Mouse (Mus musculus): ENCODE measurements at regions not wholly inside any gene's neighbourhood (a gene's known extent, or its start where the extent isn't known, plus 50 kb on each side); places are given as distances from the start of the nearest gene placed in this dataset.

DNA sequence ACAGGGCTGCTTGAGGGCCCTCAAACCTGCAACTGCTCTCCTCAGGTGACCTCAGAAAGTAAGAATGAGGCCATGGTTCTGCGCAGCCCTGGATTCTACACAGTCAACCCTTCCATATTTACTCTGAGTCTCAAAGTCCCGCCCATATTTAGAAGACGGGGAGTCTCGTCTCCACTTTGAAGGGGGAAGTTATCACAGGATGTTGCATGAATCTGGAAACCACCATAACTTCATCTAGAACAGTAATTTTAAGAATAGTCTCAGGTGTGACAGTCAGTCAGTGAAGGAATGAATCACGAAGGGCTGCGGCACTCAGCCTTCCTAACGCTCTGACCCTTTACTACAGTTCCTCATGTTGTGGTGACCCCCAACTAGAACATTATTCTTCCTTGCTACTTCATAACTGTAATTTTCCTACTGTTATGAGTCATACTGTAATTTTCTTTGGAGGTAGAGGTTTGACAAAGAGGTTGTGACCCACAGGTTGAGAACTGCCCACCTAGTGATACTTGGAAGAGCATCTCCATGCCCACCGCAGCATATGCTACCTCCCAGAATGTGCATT is 122.9 kb upstream of the Rybp start:
- 70% methylated on average over 8 of the region's 8 CpGs for WGBS (ENCODE audit: insufficient replicate concordance)
- H3K4me1 ChIP-seq (replicated peaks; ENCODE audit: control insufficient read depth in 2 of 2, insufficient read depth in 2 of 2, low read length in 1 of 2) = peaks cover 0 to 4% of the 10 kb centered on the region in 2 experiments; a peak in 1 of 4 replicates
- no peaks in the 10 kb centered on the region for H3K27me3 ChIP-seq (ENCODE audit: control insufficient read depth, insufficient read depth, low read length)
- no peak overlapping the region for H3K4me2 ChIP-seq (ENCODE audit: low read depth)
- TF ChIP-seq CTCF (IDR thresholded peaks at IDR 0.05; ENCODE audit: low read depth) (no peak), EP300 (IDR thresholded peaks at IDR 0.05; ENCODE audit: low read depth) (no peak)
- no peak overlapping the region for H3K9ac ChIP-seq (replicated peaks)
- no peaks in the 10 kb centered on the region for H3K9me3 ChIP-seq (ENCODE audit: control insufficient read depth, low read length)
- no peaks in the 10 kb centered on the region for H3K36me3 ChIP-seq (replicated peaks; ENCODE audit: control insufficient read depth, insufficient read depth, low read depth)
- no peak overlapping the region for H3K4me3 ChIP-seq (ENCODE audit: insufficient read depth in 1 of 2, low read depth in 2 of 2, low read length in 2 of 2)
- ATAC-seq (ENCODE audit: insufficient read depth) (no peak), DNase-seq (ENCODE audit: low read depth in 3 of 3, low spot score in 3 of 3) (no peak)
- no peak overlapping the region for H3K27ac ChIP-seq

DNA sequence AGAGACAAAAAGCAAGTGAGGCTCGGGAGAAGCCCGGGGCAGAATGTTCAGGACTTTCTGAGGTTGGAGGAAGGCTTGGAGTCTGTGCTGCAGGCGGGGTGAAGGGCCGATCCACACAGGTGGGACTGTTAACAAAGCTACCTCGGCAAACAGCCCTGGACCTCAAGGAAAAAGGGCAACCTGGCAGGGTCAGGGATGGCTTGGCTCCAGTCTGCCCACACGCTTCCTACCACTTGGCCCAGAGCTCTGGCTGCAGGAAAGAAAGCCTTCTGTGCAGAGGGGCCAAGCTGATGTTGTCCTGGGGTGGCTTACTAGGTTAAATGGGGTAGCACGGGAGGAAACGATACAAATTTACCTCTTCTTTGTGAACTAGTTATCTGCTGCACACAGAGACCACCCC is 121.5 kb upstream of the Rybp start:
- no peaks in the 10 kb centered on the region for H3K27me3 ChIP-seq (ENCODE audit: control insufficient read depth, insufficient read depth, low read length)
- H3K9me3 ChIP-seq (ENCODE audit: control insufficient read depth, low read length) = no peaks in the 10 kb centered on the region
- TF ChIP-seq EP300 (IDR thresholded peaks at IDR 0.05; ENCODE audit: low read depth) = no peak
- no peak for TF ChIP-seq CTCF (IDR thresholded peaks at IDR 0.05; ENCODE audit: low read depth)
- ATAC-seq (ENCODE audit: insufficient read depth) = no peak
- no peak overlapping the region for H3K9ac ChIP-seq (replicated peaks)
- H3K4me1 ChIP-seq (replicated peaks; ENCODE audit: control insufficient read depth in 2 of 2, insufficient read depth in 2 of 2, low read length in 1 of 2) = peaks cover 0 to 4% of the 10 kb centered on the region in 2 experiments; a peak in 1 of 4 replicates
- no peak overlapping the region for H3K27ac ChIP-seq
- no peaks in the 10 kb centered on the region for H3K36me3 ChIP-seq (replicated peaks; ENCODE audit: control insufficient read depth, insufficient read depth, low read depth)
- WGBS (ENCODE audit: insufficient replicate concordance) = 64% methylated on average over 8 of the region's 8 CpGs
- no peak overlapping the region for H3K4me2 ChIP-seq (ENCODE audit: low read depth)
- H3K4me3 ChIP-seq (ENCODE audit: insufficient read depth in 1 of 2, low read depth in 2 of 2, low read length in 2 of 2) = no peak overlapping the region
- no peak for DNase-seq (ENCODE audit: low read depth in 3 of 3, low spot score in 3 of 3)

DNA sequence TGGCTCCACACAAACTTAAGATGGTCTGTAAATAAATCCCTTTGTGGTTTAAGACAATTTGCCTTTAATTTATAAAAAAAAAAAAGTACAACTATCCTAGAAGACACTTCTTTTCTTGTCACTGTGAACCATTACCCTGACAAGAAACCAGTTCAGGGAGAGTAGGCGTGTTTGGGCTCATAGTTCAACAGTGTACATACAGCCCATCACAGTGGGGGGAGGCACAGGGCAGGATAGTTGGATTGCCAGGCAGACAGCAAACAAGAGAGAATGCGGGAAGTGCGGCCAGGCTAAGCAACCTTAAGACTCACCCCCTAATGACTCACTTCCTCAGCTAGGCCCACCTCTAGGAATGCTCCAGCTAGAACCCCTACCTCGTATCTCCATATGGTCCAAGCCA is 119.2 kb upstream of the Rybp start:
- Histone ChIP-seq H3K27me3 (ENCODE audit: control insufficient read depth, insufficient read depth, low read length) (no peaks in the 10 kb centered on the region), H3K4me2 (ENCODE audit: low read depth) (no peak overlapping the region), H3K27ac (no peak overlapping the region), H3K4me3 (ENCODE audit: insufficient read depth in 1 of 2, low read depth in 2 of 2, low read length in 2 of 2) (no peak overlapping the region), H3K4me1 (replicated peaks; ENCODE audit: control insufficient read depth in 2 of 2, insufficient read depth in 2 of 2, low read length in 1 of 2) (peaks cover 0 to 4% of the 10 kb centered on the region in 2 experiments; a peak in 1 of 4 replicates), H3K9me3 (ENCODE audit: control insufficient read depth, low read length) (no peaks in the 10 kb centered on the region), H3K9ac (replicated peaks) (no peak overlapping the region), H3K36me3 (replicated peaks; ENCODE audit: control insufficient read depth, insufficient read depth, low read depth) (no peaks in the 10 kb centered on the region)
- TF ChIP-seq CTCF (IDR thresholded peaks at IDR 0.05; ENCODE audit: low read depth) (no peak), EP300 (IDR thresholded peaks at IDR 0.05; ENCODE audit: low read depth) (no peak)
- ATAC-seq (ENCODE audit: insufficient read depth) (no peak), DNase-seq (ENCODE audit: low read depth in 3 of 3, low spot score in 3 of 3) (no peak)
- WGBS (ENCODE audit: insufficient replicate concordance) = 36% methylated on average over 4 of the region's 4 CpGs

DNA sequence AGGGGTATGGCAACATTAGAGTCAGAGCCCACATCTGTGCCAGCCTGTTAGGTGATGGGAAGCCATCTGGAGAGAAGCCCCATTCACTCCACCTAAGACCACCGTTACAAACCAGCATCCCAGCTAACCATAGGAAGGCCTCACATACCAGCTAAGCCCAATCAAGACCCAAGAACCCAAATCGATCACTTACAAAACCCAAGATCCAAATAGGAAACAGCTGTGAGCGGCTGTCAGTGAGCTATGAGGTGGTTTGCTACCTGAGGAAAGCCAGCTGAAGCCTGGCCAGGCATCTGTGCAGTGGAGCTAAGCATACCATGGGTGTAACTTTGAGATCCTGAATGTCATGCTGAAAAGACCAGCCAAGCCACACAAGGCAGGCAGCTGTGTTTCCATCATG is 116.9 kb upstream of the Rybp start:
- TF ChIP-seq EP300 (IDR thresholded peaks at IDR 0.05; ENCODE audit: low read depth) (no peak), CTCF (IDR thresholded peaks at IDR 0.05; ENCODE audit: low read depth) (no peak)
- ATAC-seq (ENCODE audit: insufficient read depth) (no peak), DNase-seq (ENCODE audit: low read depth in 3 of 3, low spot score in 3 of 3) (no peak)
- WGBS (ENCODE audit: insufficient replicate concordance) = 56% methylated on average over 3 of the region's 3 CpGs
- peaks cover 0 to 4% of the 10 kb centered on the region in 2 experiments; a peak in 1 of 4 replicates for H3K4me1 ChIP-seq (replicated peaks; ENCODE audit: control insufficient read depth in 2 of 2, insufficient read depth in 2 of 2, low read length in 1 of 2)
- H3K27ac ChIP-seq = no peak overlapping the region
- H3K27me3 ChIP-seq (ENCODE audit: control insufficient read depth, insufficient read depth, low read length) = no peaks in the 10 kb centered on the region
- no peak overlapping the region for H3K4me3 ChIP-seq (ENCODE audit: insufficient read depth in 1 of 2, low read depth in 2 of 2, low read length in 2 of 2)
- no peaks in the 10 kb centered on the region for H3K9me3 ChIP-seq (ENCODE audit: control insufficient read depth, low read length)
- H3K4me2 ChIP-seq (ENCODE audit: low read depth) = no peak overlapping the region
- H3K9ac ChIP-seq (replicated peaks) = no peak overlapping the region
- H3K36me3 ChIP-seq (replicated peaks; ENCODE audit: control insufficient read depth, insufficient read depth, low read depth) = no peaks in the 10 kb centered on the region

DNA sequence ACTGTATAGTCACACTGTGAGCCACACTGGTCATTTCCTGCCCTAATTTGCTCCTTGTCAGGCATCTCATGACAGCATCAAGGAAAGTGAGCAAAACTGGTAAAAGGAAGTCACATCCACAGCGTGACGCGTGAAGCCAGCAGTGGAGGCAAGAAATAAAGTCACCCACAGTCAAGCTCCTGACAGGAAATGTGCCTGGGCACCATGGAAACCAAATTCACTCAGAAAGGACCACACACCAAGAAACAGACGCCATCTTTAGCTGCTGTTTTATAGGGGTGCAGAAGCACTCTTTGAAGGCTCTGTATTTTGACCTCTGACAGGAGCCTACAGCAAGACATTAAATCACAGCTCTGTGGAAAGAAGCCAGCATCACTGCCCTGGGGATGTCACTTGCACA is 115.4 kb upstream of the Rybp start:
- no peaks in the 10 kb centered on the region for H3K27me3 ChIP-seq (ENCODE audit: control insufficient read depth, insufficient read depth, low read length)
- ATAC-seq (ENCODE audit: insufficient read depth) (no peak), DNase-seq (ENCODE audit: low read depth in 3 of 3, low spot score in 3 of 3) (no peak)
- H3K9me3 ChIP-seq (ENCODE audit: control insufficient read depth, low read length) = no peaks in the 10 kb centered on the region
- H3K4me1 ChIP-seq (replicated peaks; ENCODE audit: control insufficient read depth in 2 of 2, insufficient read depth in 2 of 2, low read length in 1 of 2) = peaks cover 0 to 4% of the 10 kb centered on the region in 2 experiments; a peak in 1 of 4 replicates
- WGBS (ENCODE audit: insufficient replicate concordance) = 35% methylated on average over 4 of the region's 4 CpGs
- no peaks in the 10 kb centered on the region for H3K36me3 ChIP-seq (replicated peaks; ENCODE audit: control insufficient read depth, insufficient read depth, low read depth)
- H3K27ac ChIP-seq = no peak overlapping the region
- H3K4me2 ChIP-seq (ENCODE audit: low read depth) = no peak overlapping the region
- no peak overlapping the region for H3K9ac ChIP-seq (replicated peaks)
- H3K4me3 ChIP-seq (ENCODE audit: insufficient read depth in 1 of 2, low read depth in 2 of 2, low read length in 2 of 2) = no peak overlapping the region
- TF ChIP-seq CTCF (IDR thresholded peaks at IDR 0.05; ENCODE audit: low read depth) = no peak
- no peak for TF ChIP-seq EP300 (IDR thresholded peaks at IDR 0.05; ENCODE audit: low read depth)

All from liver, embryonic 14.5 days (tissue).